Mouse (Mus musculus): Measurements from ENCODE around the gene Srsf9. TPM values are rescaled to one million over a fixed set of nuclear protein-coding genes. Genes with fewer than 3 reads are reported as not detected.

Gene Srsf9
- polyA plus RNA-seq, 1 experiment from 2014 or later: 59.2 TPM

DNA sequence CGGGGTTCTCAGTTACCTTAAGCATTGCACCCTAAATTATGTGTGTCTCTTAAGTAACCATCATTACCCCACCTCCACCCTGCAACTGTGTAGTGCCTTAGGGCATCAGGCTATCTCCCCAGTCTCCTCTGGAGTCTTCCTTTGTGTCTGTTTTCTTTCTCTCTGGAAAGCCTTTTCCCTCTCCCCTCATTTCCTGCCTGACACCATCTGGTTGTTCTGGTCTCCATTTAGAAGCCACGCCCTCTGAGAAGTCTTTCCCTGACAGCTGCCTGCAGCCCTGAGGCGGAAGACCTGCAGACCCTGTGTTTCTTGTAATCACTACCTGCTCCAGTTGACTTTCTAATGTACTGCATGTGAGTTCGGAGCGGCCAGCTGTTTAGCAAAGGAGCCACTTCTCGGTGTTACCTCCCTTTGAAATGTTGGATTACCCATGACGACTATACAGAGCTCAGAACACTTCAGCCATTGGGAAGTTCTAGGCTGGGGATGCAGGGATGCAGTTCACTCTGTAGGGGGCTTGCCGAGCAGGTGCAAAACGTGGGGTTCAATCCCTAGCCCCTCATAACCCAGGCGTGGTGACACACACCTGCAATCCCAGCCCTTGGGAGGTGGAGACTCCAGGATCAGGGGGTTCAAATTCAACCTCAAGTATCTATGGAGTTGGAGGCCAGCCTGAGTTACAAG, 9.2 kb upstream of the Srsf9 start:
- Histone ChIP-seq H3K4me1 (ENCODE audit: control insufficient read depth, low read depth, low read length) (peaks cover 32% of the 10 kb centered on the region), H3K27ac (ENCODE audit: low read length) (no peak overlapping the region), H3K9me3 (replicated peaks; ENCODE audit: control insufficient read depth, low read length) (no peaks in the 10 kb centered on the region), H3K36me3 (ENCODE audit: control insufficient read depth, insufficient read depth) (no peaks in the 10 kb centered on the region), H3K4me3 (ENCODE audit: low read depth, low read length) (no peak overlapping the region), H3K9ac (ENCODE audit: low read depth, low read length) (no peak overlapping the region), H3K27me3 (ENCODE audit: control insufficient read depth, insufficient read depth, low read depth, low read length) (no peaks in the 10 kb centered on the region), H3K4me2 (ENCODE audit: low read depth, low read length) (peak overlapping the region; percentile 15; the same call in 1 of the 2 replicates)
- 18% methylated on average over 10 of the region's 10 CpGs for WGBS (ENCODE audit: insufficient replicate concordance)
- no peak for ATAC-seq (ENCODE audit: low read depth)

DNA sequence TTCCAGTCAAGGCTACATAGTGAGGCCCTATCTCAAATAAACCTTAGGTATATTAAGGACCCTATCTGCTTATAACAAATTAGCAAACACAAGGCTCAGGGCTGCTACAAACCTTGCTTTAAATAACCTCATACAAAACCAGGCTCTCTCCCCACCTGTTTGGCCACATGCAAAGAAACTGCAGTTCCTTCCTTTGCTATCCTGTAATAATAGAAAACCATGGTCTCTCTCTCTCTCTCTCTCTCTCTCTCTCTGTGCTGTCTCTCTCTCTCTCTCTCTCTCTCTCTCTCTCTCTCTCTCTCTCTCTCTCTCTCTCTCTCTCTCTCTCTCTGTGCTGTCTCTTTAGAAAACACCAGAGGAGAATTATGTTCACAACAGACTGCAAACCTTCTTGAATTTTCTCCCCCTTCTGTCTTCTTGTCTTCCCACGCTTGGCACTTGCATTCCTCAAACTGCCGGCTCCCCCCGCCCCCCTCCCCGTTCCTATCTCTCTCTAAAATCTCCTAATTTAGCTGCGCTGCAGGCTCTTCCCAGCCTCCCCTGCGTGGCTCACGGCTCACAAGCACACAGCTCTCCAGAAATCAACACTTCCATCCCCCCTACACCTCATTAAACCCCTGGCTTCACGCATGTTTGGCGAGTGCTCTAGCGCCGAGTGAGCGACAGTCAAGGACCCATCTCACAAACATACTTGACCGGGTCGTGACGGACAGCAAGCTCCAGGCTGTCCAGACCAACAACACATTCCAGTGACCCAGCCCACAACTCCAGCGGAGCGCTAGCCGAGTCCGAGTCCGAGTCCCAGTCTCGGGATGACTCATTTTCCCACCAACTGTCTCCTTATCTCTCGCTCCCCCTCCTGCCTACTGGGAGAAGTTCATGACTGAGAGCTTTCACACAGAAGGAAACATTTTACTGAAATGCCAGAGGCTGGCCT, 7.7 kb upstream of the Srsf9 start:
- under 1% methylated on average over 22 of the region's 22 CpGs for WGBS (ENCODE audit: insufficient replicate concordance)
- peak overlapping the region; percentile 32; the same call in 1 of the 2 replicates for H3K27ac ChIP-seq (ENCODE audit: low read length)
- H3K36me3 ChIP-seq (ENCODE audit: control insufficient read depth, insufficient read depth): no peaks in the 10 kb centered on the region
- H3K9ac ChIP-seq (ENCODE audit: low read depth, low read length): peak overlapping the region; percentile 66
- H3K4me2 ChIP-seq (ENCODE audit: low read depth, low read length): peak overlapping the region; percentile 92
- peak overlapping the region; percentile 58 for H3K4me3 ChIP-seq (ENCODE audit: low read depth, low read length)
- peaks cover 19% of the 10 kb centered on the region for H3K4me1 ChIP-seq (ENCODE audit: control insufficient read depth, low read depth, low read length)
- H3K9me3 ChIP-seq (replicated peaks; ENCODE audit: control insufficient read depth, low read length): no peaks in the 10 kb centered on the region
- no peaks in the 10 kb centered on the region for H3K27me3 ChIP-seq (ENCODE audit: control insufficient read depth, insufficient read depth, low read depth, low read length)
- peak; percentile 80 for ATAC-seq (ENCODE audit: low read depth)

DNA sequence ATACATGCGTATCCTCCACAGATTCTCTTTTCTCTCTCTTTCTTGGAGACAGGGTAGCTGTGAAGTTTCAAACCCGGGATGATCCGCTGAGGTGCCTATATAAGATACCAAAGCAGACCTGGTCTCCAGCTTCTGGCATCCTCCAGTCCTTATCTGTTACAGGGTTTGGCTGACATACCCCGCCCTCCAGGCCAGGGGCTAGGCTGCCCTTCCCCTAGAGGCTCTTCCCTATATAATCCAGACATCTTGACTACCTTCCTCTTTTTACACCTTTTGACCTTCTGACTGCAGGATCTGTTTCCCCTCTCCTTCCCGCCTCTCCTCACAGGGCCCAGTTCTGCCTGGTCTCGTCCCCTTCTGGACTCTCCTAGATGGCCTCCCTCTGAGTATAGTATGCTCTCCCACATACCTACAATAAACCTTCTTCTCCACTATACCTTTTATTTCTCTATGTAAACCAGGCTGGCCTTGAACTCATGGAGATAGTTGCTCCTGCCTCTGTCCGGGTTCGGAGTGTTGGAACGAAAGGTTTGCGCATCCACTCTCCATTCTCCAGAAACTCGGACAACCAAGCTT, 633 bp upstream of the Srsf9 start:
- H3K4me2 ChIP-seq (ENCODE audit: low read depth, low read length): peak overlapping the region; percentile 79
- peaks cover 14% of the 10 kb centered on the region for H3K36me3 ChIP-seq (ENCODE audit: control insufficient read depth, insufficient read depth)
- 6% methylated on average over 11 of the region's 11 CpGs for whole genome bisulfite sequencing (ENCODE audit: insufficient replicate concordance)
- peaks cover 37% of the 10 kb centered on the region for H3K4me1 ChIP-seq (ENCODE audit: control insufficient read depth, low read depth, low read length)
- peak overlapping the region; percentile 92 for H3K27ac ChIP-seq (ENCODE audit: low read length)
- H3K4me3 ChIP-seq (ENCODE audit: low read depth, low read length): peak overlapping the region; percentile 92
- H3K9me3 ChIP-seq (replicated peaks; ENCODE audit: control insufficient read depth, low read length): no peaks in the 10 kb centered on the region
- peak overlapping the region; percentile 97 for H3K9ac ChIP-seq (ENCODE audit: low read depth, low read length)
- H3K27me3 ChIP-seq (ENCODE audit: control insufficient read depth, insufficient read depth, low read depth, low read length): no peaks in the 10 kb centered on the region
- ATAC-seq (ENCODE audit: low read depth): peak; percentile 83

DNA sequence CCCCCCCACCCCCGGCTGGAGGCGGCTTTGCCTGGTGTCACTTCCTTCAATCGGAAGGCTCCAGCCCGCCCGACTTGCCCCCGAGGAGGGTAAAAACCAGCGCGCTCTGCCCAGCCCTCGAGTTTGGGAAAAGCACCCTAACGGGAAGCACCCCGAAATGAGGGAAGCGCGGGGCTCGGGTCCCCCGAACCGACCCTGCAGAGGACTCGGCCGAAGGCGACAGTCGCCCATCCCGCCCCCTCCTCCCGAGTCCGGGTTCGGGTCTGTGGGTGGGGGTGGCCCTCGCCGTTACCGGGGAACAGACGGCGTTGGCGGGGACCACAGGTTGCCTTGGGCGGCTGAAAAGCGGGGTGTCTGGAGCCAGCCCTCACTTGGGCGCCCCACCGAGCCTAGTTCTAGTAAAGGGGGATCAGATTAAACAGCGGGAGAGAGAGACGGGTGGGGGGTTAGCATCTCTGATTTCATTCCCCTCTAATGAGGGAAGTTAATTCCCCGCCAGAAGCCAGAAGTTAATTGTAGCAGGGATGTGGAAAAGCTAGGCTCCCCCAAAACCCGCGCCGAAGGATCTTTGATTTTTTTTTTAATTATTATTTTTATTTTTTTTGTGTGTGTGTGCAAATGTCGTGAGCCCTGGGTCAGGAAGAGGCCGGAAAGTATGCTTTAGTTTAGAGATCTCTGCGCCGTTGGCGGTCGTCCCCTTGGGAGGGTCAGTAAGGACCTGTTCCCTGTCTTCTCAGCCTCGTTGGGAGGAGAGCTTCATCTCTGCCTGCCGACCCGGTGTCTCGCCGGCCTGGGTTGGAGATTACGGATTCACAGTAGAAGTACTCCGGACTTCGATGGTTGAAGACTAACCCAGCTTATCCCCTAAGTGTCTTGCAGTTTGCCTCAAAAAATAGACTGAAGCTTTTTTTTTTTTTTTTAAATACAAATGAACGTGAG, 902 bp downstream of the Srsf9 start:
- Histone ChIP-seq H3K4me1 (ENCODE audit: control insufficient read depth, low read depth, low read length) (peaks cover 45% of the 10 kb centered on the region), H3K9me3 (replicated peaks; ENCODE audit: control insufficient read depth, low read length) (no peaks in the 10 kb centered on the region), H3K27me3 (ENCODE audit: control insufficient read depth, insufficient read depth, low read depth, low read length) (no peaks in the 10 kb centered on the region), H3K36me3 (ENCODE audit: control insufficient read depth, insufficient read depth) (peaks cover 28% of the 10 kb centered on the region), H3K9ac (ENCODE audit: low read depth, low read length) (peak overlapping the region; percentile 97), H3K4me2 (ENCODE audit: low read depth, low read length) (peak overlapping the region; percentile 79), H3K4me3 (ENCODE audit: low read depth, low read length) (peak overlapping the region; percentile 92), H3K27ac (ENCODE audit: low read length) (peak overlapping the region; percentile 92)
- WGBS (ENCODE audit: insufficient replicate concordance): under 1% methylated on average over 53 of the region's 55 CpGs
- ATAC-seq (ENCODE audit: low read depth): no peak

DNA sequence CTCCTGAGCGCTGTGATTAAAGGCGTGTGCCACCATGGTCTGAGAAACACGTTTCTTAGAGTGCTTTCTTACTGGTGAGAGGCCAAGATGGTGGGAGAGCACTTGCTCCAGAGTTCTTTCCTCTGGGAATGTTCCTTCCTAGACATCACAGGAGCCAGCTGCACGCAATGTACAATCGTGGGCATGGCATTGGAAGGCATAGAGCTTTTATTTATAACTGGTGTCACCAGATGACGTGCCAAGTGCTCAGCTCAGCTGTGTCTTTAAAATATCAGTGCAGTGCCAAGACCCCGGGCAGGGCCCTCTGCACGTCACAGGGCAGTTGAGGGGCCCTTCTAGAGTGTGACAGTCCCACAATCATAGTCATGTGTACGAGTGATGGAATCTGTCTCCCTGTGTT, 4.0 kb downstream of the Srsf9 start:
- Histone ChIP-seq H3K4me1 (ENCODE audit: control insufficient read depth, low read depth, low read length) (peaks cover 53% of the 10 kb centered on the region), H3K4me2 (ENCODE audit: low read depth, low read length) (no peak overlapping the region), H3K9ac (ENCODE audit: low read depth, low read length) (no peak overlapping the region), H3K9me3 (replicated peaks; ENCODE audit: control insufficient read depth, low read length) (no peaks in the 10 kb centered on the region), H3K36me3 (ENCODE audit: control insufficient read depth, insufficient read depth) (peaks cover 52% of the 10 kb centered on the region), H3K27me3 (ENCODE audit: control insufficient read depth, insufficient read depth, low read depth, low read length) (no peaks in the 10 kb centered on the region), H3K4me3 (ENCODE audit: low read depth, low read length) (no peak overlapping the region), H3K27ac (ENCODE audit: low read length) (no peak overlapping the region)
- ATAC-seq (ENCODE audit: low read depth): no peak
- 79% methylated on average over 9 of the region's 9 CpGs for WGBS (ENCODE audit: insufficient replicate concordance)

DNA sequence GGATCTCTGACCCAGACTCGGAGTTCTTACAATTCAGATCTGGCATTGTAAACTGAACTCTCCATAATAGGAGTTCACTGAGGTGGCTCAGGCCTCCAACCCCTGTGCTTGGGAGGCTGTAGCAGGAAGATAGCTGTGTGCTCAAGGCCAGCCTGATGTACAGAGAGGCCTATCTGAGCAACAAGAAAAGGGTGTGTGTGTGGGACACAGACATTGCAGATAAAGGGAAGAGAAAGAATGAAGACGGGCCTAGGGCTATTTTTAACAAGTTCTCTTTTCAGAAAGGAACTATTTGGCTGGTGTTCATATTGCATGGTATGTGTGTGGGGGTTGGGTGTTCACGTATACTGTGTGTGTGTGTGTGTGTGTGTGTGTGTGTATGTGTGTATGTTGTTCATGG, 6.6 kb downstream of the Srsf9 start:
- Histone ChIP-seq H3K4me1 (ENCODE audit: control insufficient read depth, low read depth, low read length) (peaks cover 49% of the 10 kb centered on the region), H3K4me2 (ENCODE audit: low read depth, low read length) (peak overlapping the region; percentile 50), H3K4me3 (ENCODE audit: low read depth, low read length) (no peak overlapping the region; the same call in 1 of the 2 replicates), H3K27ac (ENCODE audit: low read length) (peak overlapping the region; percentile 76), H3K27me3 (ENCODE audit: control insufficient read depth, insufficient read depth, low read depth, low read length) (no peaks in the 10 kb centered on the region), H3K9ac (ENCODE audit: low read depth, low read length) (peak overlapping the region; percentile 4; the same call in 1 of the 2 replicates), H3K9me3 (replicated peaks; ENCODE audit: control insufficient read depth, low read length) (no peaks in the 10 kb centered on the region), H3K36me3 (ENCODE audit: control insufficient read depth, insufficient read depth) (peaks cover 55% of the 10 kb centered on the region)
- 11% methylated on average over 3 of the region's 3 CpGs for WGBS (ENCODE audit: insufficient replicate concordance)
- peak; percentile 97 for ATAC-seq (ENCODE audit: low read depth)

DNA sequence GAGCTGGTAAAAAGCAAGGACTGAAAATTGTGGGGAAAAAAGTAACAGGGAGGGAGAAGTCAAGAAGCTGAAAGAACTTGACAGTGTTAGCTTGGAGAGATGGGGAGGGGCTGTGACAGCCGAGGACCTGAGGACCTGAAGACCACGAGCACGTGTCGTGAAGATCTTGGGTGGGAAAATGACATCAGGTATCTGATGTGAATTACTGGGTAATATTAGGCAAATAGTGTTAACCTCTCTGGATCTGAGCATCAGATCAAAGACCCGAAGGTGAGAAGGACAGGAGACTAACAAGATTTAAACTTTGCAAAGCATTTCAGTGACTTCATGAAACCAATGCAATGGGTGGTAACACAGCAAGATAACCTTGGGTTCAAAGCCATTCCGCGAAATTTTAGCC, 13.0 kb downstream of the Srsf9 start:
- H3K9ac ChIP-seq (ENCODE audit: low read depth, low read length): peak overlapping the region; percentile 96
- peak overlapping the region; percentile 46 for H3K27ac ChIP-seq (ENCODE audit: low read length)
- peaks cover 33% of the 10 kb centered on the region for H3K36me3 ChIP-seq (ENCODE audit: control insufficient read depth, insufficient read depth)

More for the DNA sequence above, 13.0 kb downstream of the Srsf9 start:
- Histone ChIP-seq H3K27me3 (ENCODE audit: control insufficient read depth, insufficient read depth, low read depth, low read length) (no peaks in the 10 kb centered on the region), H3K4me3 (ENCODE audit: low read depth, low read length) (peak overlapping the region; percentile 93), H3K9me3 (replicated peaks; ENCODE audit: control insufficient read depth, low read length) (no peaks in the 10 kb centered on the region), H3K4me1 (ENCODE audit: control insufficient read depth, low read depth, low read length) (peaks cover 20% of the 10 kb centered on the region), H3K4me2 (ENCODE audit: low read depth, low read length) (peak overlapping the region; percentile 68)
- ATAC-seq (ENCODE audit: low read depth): no peak
- WGBS (ENCODE audit: insufficient replicate concordance): 8% methylated on average over 7 of the region's 7 CpGs

Data from liver, embryonic 16.5 days (tissue).